Mouse (Mus musculus) megakaryocyte progenitor cell, adult 5-6 weeks (primary cell): ENCODE data around the gene Tmem136. TPM values are rescaled to one million over a fixed set of nuclear protein-coding genes. Genes with fewer than 3 reads are reported as not detected.

Source experiments
- ATAC-seq: replicated peaks from 2 replicates; pipeline ENCODE4 v1.8.0; 2016; ENCODE audit warnings: mild to moderate bottlenecking, moderate TSS enrichment, inconsistent platforms; ENCODE audit not compliant: poor library complexity
- total RNA-seq, 2 experiments: library from RNA; stranded (forward) in 1 of 2; stranded (reverse) in 1 of 2; fragments of 157-497, 149-512 nt in 1 of 2; fragments of 200-1000 nt in 1 of 2; gene quantifications; 2 replicates each; pipeline versions ENCODE4 v1.2.3 to v1.2.4; 2015 to 2017

Gene Tmem136
- total RNA-seq, 2 experiments from 2014 or later, result not detected

GRCm38 (mm10) chr9:43083441-43084055 is 32.8 kb downstream of the Tmem136 start:
- ATAC-seq, result no peak

GRCm38 (mm10) chr9:43078711-43079110 is 37.7 kb downstream of the Tmem136 start:
- no peak for ATAC-seq

- ATAC-seq, result no peak
These were observed 40.2 kb downstream of the Tmem136 start for GRCm38 (mm10) chr9:43076163-43076562.

DNA sequence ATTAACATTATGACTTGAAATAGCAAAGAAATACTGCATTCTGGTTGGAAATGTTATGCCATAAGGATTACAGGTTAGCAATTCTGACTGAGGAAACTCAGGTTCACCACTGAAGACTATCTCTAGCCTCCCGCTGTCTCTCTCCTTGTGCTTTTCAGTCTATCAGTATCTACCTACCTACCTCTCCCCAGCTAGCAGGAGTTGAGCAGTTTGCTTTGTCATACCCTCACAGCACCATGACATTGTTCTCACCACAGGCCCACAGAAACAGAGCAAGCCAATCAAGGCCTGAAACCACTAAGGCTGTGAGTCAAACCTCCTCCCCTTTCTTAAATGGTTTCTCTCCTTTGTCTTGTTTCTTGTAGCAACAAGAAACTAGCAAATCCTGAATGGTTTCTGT is 41.8 kb downstream of the Tmem136 start:
- ATAC-seq, result peak; percentile 83

DNA sequence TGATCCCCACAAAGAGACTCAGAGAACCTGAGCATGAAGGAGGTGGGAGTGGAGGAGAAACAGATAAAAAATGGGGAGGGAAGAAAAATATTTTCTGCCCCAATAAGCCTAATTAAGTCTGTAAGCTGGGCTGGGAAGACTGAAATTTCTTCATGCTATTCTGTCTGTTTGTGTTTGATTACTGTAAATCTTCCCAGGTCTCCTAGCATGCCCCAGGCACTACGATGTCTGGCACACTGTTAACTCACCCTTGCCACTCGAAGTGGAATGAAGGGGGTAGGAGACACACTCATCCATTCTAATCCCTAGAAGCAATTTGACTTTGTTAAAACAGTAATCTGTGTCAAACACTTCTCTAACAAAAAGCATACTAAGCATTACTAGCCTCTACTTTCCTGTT is 44.6 kb downstream of the Tmem136 start:
- ATAC-seq, result no peak

- ATAC-seq, result no peak
These were observed 45.2 kb downstream of the Tmem136 start for GRCm38 (mm10) chr9:43071176-43071575.

DNA sequence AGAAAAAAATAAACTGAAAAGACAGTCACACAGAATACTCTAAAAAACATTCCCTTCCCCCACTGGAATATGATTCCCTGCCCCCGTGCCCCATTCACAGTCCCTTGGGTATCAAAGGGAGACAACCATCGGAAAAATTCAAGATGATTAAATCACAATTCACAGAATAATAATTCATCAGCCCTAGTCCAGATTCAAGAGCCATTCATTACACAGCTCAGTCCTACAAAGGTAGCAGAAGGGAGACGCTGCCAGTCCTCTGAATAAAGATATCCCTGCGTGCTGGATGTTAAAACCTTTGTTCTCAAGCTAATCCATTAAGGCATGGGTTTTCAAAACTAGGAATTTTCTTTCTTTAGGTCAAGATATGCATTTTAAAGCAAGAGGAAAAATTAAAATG is 45.8 kb downstream of the Tmem136 start:
- ATAC-seq, result no peak

DNA sequence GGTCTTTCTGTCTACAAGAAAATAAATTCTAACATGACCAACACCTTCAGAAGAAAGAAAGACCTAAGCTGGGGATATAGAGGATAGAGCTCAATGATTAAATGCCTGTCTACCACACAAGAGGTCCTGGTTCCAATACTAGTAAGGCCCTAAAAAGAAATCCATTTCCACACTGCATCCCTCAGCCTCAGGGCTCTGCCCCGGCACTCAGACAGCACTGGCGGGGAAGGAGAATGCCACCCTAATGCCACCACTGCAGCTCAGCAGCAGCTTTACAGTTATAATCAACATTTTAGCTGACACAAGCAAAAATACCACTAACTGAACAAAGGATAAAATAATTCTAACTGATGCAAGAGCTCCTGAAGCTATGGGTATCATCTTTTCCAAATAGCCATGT is 46.2 kb downstream of the Tmem136 start:
- no peak for ATAC-seq

GRCm38 (mm10) chr9:43067896-43068295 is 48.5 kb downstream of the Tmem136 start:
- ATAC-seq, result no peak

DNA sequence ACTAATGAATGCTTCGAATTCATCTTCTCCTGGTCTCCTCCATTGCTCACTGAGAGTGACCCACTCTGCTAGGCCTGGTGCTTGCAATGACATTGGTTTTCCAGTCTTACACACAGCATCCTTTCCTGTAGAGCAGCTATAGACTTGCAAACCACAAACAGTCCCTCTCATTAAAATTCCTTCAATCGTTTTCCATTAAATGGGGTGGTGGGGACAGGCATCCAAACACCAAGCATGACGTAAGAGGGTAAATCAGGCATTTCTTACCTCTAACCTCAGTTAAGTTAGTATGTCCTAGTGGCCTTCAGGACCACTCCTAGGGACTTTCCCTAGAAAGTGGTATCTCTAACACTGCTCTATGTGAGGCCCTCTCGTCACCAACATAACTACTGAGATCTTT is 51.1 kb downstream of the Tmem136 start:
- no peak for ATAC-seq

DNA sequence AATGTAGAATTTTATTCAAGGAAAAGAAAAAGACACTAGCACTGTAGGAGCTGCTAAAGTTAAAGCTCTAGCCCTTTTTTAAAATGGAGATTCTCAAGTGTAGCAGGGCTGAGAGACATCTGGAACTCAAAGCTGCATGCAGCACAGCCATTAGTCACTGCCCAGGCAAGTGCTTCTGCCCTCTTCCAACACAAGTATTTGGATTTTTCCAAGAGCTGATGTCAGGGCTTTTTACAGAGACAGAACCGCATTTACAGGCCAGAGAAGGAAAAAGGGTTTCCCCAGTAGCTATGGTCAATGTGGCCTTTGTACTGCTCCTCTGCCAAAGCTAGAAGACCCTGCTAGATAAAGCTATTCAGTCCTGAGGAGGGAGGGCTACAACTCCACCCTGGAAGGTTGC is 54.8 kb downstream of the Tmem136 start:
- ATAC-seq, result no peak

Other genes with a start within 250 kb of the Tmem136 start
- gene Grik4, start 172.1 kb downstream of the Tmem136 start, total RNA-seq (2015), result not detected in 2 replicates
- gene Grik4, start 172.1 kb downstream of the Tmem136 start, total RNA-seq (2017), result not detected in 2 replicates
- 2.4 and 3.1 TPM in 2 replicates for gene Arhgef12, start 9.3 kb downstream of the Tmem136 start, total RNA-seq (2015)
- gene Arhgef12, start 9.3 kb downstream of the Tmem136 start, total RNA-seq (2017), result 1.7 and 2.3 TPM in 2 replicates
- gene Pou2f3, start 93.8 kb upstream of the Tmem136 start, total RNA-seq (2015), result not detected in 2 replicates
- not detected in 2 replicates for gene Pou2f3, start 93.8 kb upstream of the Tmem136 start, total RNA-seq (2017)
- gene Oaf, start 123.3 kb upstream of the Tmem136 start, total RNA-seq (2015), result 19.2 and 20.9 TPM in 2 replicates
- gene Oaf, start 123.3 kb upstream of the Tmem136 start, total RNA-seq (2017), result 10.0 and 17.0 TPM in 2 replicates
- gene Trim29, start 194.3 kb upstream of the Tmem136 start, total RNA-seq (2015), result not detected in 2 replicates
- not detected in 2 replicates for gene Trim29, start 194.3 kb upstream of the Tmem136 start, total RNA-seq (2017)